Mouse (Mus musculus) CH12.LX (cell line): ENCODE data around the gene Epha2. TPM values are rescaled to one million over a fixed set of nuclear protein-coding genes. Genes with fewer than 3 reads are reported as not detected.

Experiments
- DNase-seq: peaks from one replicate; pipeline ENCODE4 v3.0.0-alpha.2; 2013; ENCODE audit errors: extremely low read depth
- H3K27ac ChIP-seq: 2 replicates; pipeline ENCODE4 v1.5.1; 2012; ENCODE audit warnings: low read depth, mild to moderate bottlenecking, control low read depth, moderate library complexity; ENCODE audit not compliant: insufficient read depth
- H3K27me3 ChIP-seq: replicated peaks from 2 replicates; pipeline ENCODE3; 2012; ENCODE audit warnings: inconsistent platforms
- H3K36me3 ChIP-seq, 2 experiments: replicated peaks in 1 of 2; 2 replicates each; pipeline versions ENCODE3 to v1.6.1; 2012; ENCODE audit warnings: inconsistent platforms in 1 of 2, low read length in 1 of 2, mild to moderate bottlenecking in 1 of 2, mixed read lengths in 1 of 2, moderate library complexity in 1 of 2; ENCODE audit not compliant: control insufficient read depth in 1 of 2, insufficient read depth in 1 of 2
- H3K4me1 ChIP-seq, 2 experiments: 2 replicates each; pipeline ENCODE4 v1.6.1; 2012; ENCODE audit warnings: inconsistent platforms in 1 of 2, moderate library complexity in 1 of 2; ENCODE audit not compliant: insufficient read depth in 2 of 2, control insufficient read depth in 1 of 2
- H3K4me2 ChIP-seq: 2 replicates; pipeline ENCODE4 v1.6.1; 2012; ENCODE audit warnings: low read depth, mild to moderate bottlenecking, control low read depth; ENCODE audit not compliant: poor library complexity, insufficient read depth, severe bottlenecking
- H3K4me3 ChIP-seq, 3 experiments: fragments of 150-350 bp in 1 of 3; sonication (generic) in 1 of 3; replicated peaks in 1 of 3; 2 replicates each; pipeline versions ENCODE3 to v1.5.1; 2011 to 2012; ENCODE audit warnings: low read depth in 2 of 3, low read length in 2 of 3, mild to moderate bottlenecking in 2 of 3, moderate library complexity in 2 of 3, control low read depth in 1 of 3, improper control_type of control experiment in 1 of 3, inconsistent platforms in 1 of 3, mixed read lengths in 1 of 3; ENCODE audit not compliant: poor library complexity in 1 of 3
- H3K79me2 ChIP-seq: replicated peaks from 2 replicates; pipeline ENCODE4 v1.6.1; 2012; ENCODE audit warnings: mild to moderate bottlenecking, moderate library complexity; ENCODE audit not compliant: control insufficient read depth, poor library complexity, insufficient read depth, severe bottlenecking; ENCODE audit errors: extremely low read depth
- H3K9ac ChIP-seq: 2 replicates; pipeline ENCODE4 v1.6.1; 2012; ENCODE audit warnings: low read depth, mild to moderate bottlenecking, control low read depth, moderate library complexity; ENCODE audit not compliant: insufficient read depth
- H3K9me3 ChIP-seq: replicated peaks from 2 replicates; pipeline ENCODE3; 2012; ENCODE audit warnings: low read length, inconsistent platforms, mixed read lengths
- CHD1 ChIP-seq: IDR thresholded peaks from 2 replicates; pipeline ENCODE4 v1.6.1; 2012; ENCODE audit warnings: low read depth, low read length, improper control_type of control experiment, inconsistent platforms
- CHD2 ChIP-seq: IDR thresholded peaks from 2 replicates; pipeline ENCODE4 v1.6.1; 2011; ENCODE audit warnings: low read length, improper control_type of control experiment
- CTCF ChIP-seq, 2 experiments: IDR thresholded peaks in 1 of 2; conservative IDR thresholded peaks in 1 of 2; 2 replicates each; pipeline ENCODE4 v1.5.1; 2011 to 2012; ENCODE audit warnings: low read depth in 2 of 2, low read length in 2 of 2, improper control_type of control experiment in 1 of 2, inconsistent platforms in 1 of 2, mild to moderate bottlenecking in 1 of 2, moderate library complexity in 1 of 2
- E2F4 ChIP-seq: IDR thresholded peaks from 2 replicates; pipeline ENCODE4 v1.6.1; 2011; ENCODE audit warnings: low read depth, low read length, improper control_type of control experiment; ENCODE audit not compliant: insufficient replicate concordance
- EP300 ChIP-seq: IDR thresholded peaks from 2 replicates; pipeline ENCODE4 v1.6.1; 2011; ENCODE audit warnings: low read length, improper control_type of control experiment
- ETS1 ChIP-seq: conservative IDR thresholded peaks from 2 replicates; pipeline ENCODE4 v1.6.1; 2012; ENCODE audit warnings: low read depth, mild to moderate bottlenecking, inconsistent platforms, low read length, improper control_type of control experiment, moderate library complexity
- HCFC1 ChIP-seq: IDR thresholded peaks from 2 replicates; pipeline ENCODE4 v1.6.1; 2012; ENCODE audit warnings: low read depth, mild to moderate bottlenecking, inconsistent platforms, low read length, improper control_type of control experiment
- IRF4 ChIP-seq: IDR thresholded peaks from 2 replicates; pipeline ENCODE4 v1.6.1; 2014; ENCODE audit warnings: low read depth, mild to moderate bottlenecking, inconsistent platforms, low read length, improper control_type of control experiment
- JUN ChIP-seq: IDR thresholded peaks from 2 replicates; pipeline ENCODE4 v1.6.1; 2011; ENCODE audit warnings: low read depth, mild to moderate bottlenecking, low read length, improper control_type of control experiment, moderate library complexity; ENCODE audit not compliant: insufficient read depth
- KAT2A ChIP-seq: IDR thresholded peaks from 2 replicates; pipeline ENCODE4 v1.6.1; 2012; ENCODE audit warnings: low read length, improper control_type of control experiment, inconsistent platforms; ENCODE audit not compliant: insufficient replicate concordance
- MXI1 ChIP-seq: IDR thresholded peaks from 2 replicates; pipeline ENCODE4 v1.6.1; 2011; ENCODE audit warnings: mild to moderate bottlenecking, low read depth, low read length, improper control_type of control experiment
- MYC ChIP-seq: IDR thresholded peaks from 2 replicates; pipeline ENCODE4 v1.6.1; 2011; ENCODE audit warnings: low read depth, mild to moderate bottlenecking, improper control_type of control experiment, low read length
- NELFE ChIP-seq: IDR thresholded peaks from 2 replicates; pipeline ENCODE4 v1.6.1; 2011; ENCODE audit warnings: low read depth, low read length, improper control_type of control experiment
- NRF1 ChIP-seq: IDR thresholded peaks from 2 replicates; pipeline ENCODE4 v1.6.1; 2014; ENCODE audit warnings: low read depth, mild to moderate bottlenecking, inconsistent platforms, low read length, improper control_type of control experiment, moderate library complexity
- PAX5 ChIP-seq: IDR thresholded peaks from 2 replicates; pipeline ENCODE4 v1.6.1; 2012; ENCODE audit warnings: low read length, inconsistent platforms, mixed read lengths
- POLR2A ChIP-seq: IDR thresholded peaks from 2 replicates; pipeline ENCODE4 v1.6.1; 2011; ENCODE audit warnings: low read depth, mild to moderate bottlenecking, improper control_type of control experiment, low read length
- RCOR1 ChIP-seq: conservative IDR thresholded peaks from 2 replicates; pipeline ENCODE4 v1.6.1; 2012; ENCODE audit warnings: low read depth, mild to moderate bottlenecking, inconsistent platforms, low read length, improper control_type of control experiment
- SIN3A ChIP-seq: IDR thresholded peaks from 2 replicates; pipeline ENCODE4 v1.6.1; 2012; ENCODE audit warnings: low read length, improper control_type of control experiment, inconsistent platforms
- TCF12 ChIP-seq: IDR thresholded peaks from 2 replicates; pipeline ENCODE4 v1.6.1; 2014; ENCODE audit warnings: low read depth, mild to moderate bottlenecking, inconsistent platforms, low read length, improper control_type of control experiment
- UBTF ChIP-seq: IDR thresholded peaks from 2 replicates; pipeline ENCODE4 v1.6.1; 2012; ENCODE audit warnings: low read depth, mild to moderate bottlenecking, inconsistent platforms, low read length, improper control_type of control experiment, moderate library complexity
- USF1 ChIP-seq: IDR thresholded peaks from 2 replicates; pipeline ENCODE4 v1.6.1; 2014; ENCODE audit warnings: low read depth, mild to moderate bottlenecking, inconsistent platforms, low read length, improper control_type of control experiment
- ZNF384 ChIP-seq: IDR thresholded peaks from 2 replicates; pipeline ENCODE4 v1.6.1; 2012; ENCODE audit warnings: low read depth, low read length, improper control_type of control experiment, inconsistent platforms
- dilution Hi-C: fragments of 300-500 bp; cut with MboI; formaldehyde crosslinking; loops from 2 replicates; pipeline ENCODE4 v1.14.3; 2020; ENCODE audit warnings: low sequenced_read_pairs; ENCODE audit not compliant: extremely low pct_unique_long_range_greater_than_20kb, extremely low pct_ligation_motif_present
- in situ Hi-C: fragments of 300-500 bp; cut with MboI; formaldehyde crosslinking; loops from 3 replicates; pipeline ENCODE4 v1.14.3; 2019; ENCODE audit warnings: low sequenced_read_pairs, low pct_ligation_motif_present, low pct_unique_long_range_greater_than_20kb, mixed read lengths
- polyA plus RNA-seq: library from polyadenylated mRNA; unstranded; fragments of >175 nt; gene quantifications from 2 replicates; pipeline ENCODE4 v1.2.1, GENCODE M21; 2012; ENCODE audit warnings: low read depth; ENCODE audit not compliant: insufficient read length
- total RNA-seq, 2 experiments: library from RNA; depleted of rRNA; stranded (reverse); fragments of 300-350 nt in 1 of 2; fragments of >200 nt in 1 of 2; gene quantifications; 2 replicates each; pipeline ENCODE4 v1.2.3; 2012 to 2014

Epha2 gene
- total and polyA plus RNA-seq, 3 experiments, result 0.55 to 0.81 (median 0.67) TPM

GRCm38 (mm10) chr4:141316498-141317180 is 15.6 kb downstream of the Epha2 start:
- H3K27ac ChIP-seq, result no peak overlapping the region
- no peak for TF ChIP-seq PAX5
- in situ Hi-C loops (no loop called here), dilution Hi-C loops (no loop called here)
- H3K9ac ChIP-seq, result no peak overlapping the region
- no peaks in the 10 kb centered on the region for H3K9me3 ChIP-seq
- no peak overlapping the region for H3K4me2 ChIP-seq
- H3K4me1 ChIP-seq, result peaks cover 3 to 6% of the 10 kb centered on the region in 2 experiments; a peak in 3 of 4 replicates
- DNase-seq, result no peak
- H3K36me3 ChIP-seq, result no peaks in the 10 kb centered on the region
- no peak overlapping the region for H3K4me3 ChIP-seq
- H3K27me3 ChIP-seq, result peaks cover 61% of the 10 kb centered on the region
- H3K79me2 ChIP-seq, result no peaks in the 10 kb centered on the region

GRCm38 (mm10) chr4:141317914-141318313 is 16.9 kb downstream of the Epha2 start:
- Histone ChIP-seq H3K9ac (no peak overlapping the region), H3K4me2 (no peak overlapping the region), H3K27ac (no peak overlapping the region), H3K79me2 (no peaks in the 10 kb centered on the region), H3K27me3 (peaks cover 50% of the 10 kb centered on the region), H3K4me1 (peaks cover 3 to 6% of the 10 kb centered on the region in 2 experiments; a peak in 3 of 4 replicates), H3K36me3 (peaks cover 0 to 4% of the 10 kb centered on the region in 2 experiments), H3K9me3 (no peaks in the 10 kb centered on the region)
- no peak for DNase-seq
- dilution Hi-C loops, result no loop called here
- in situ Hi-C loops, result no loop called here
- TF ChIP-seq HCFC1, result no peak
- TF ChIP-seq JUN, result no peak
- no peak for TF ChIP-seq SIN3A
- no peak for TF ChIP-seq CHD2
- no peak for TF ChIP-seq TCF12
- TF ChIP-seq E2F4, result no peak
- TF ChIP-seq MYC, result no peak
- no peak for TF ChIP-seq RCOR1
- no peak for TF ChIP-seq CHD1
- TF ChIP-seq, all 38 proteins: peak for 0
- H3K4me3 ChIP-seq, result no peak overlapping the region

GRCm38 (mm10) chr4:141322526-141322925 is 21.5 kb downstream of the Epha2 start:
- Histone ChIP-seq H3K36me3 (peaks cover 0 to 6% of the 10 kb centered on the region in 2 experiments), H3K9ac (no peak overlapping the region), H3K4me3 (no peak overlapping the region), H3K27ac (no peak overlapping the region), H3K9me3 (no peaks in the 10 kb centered on the region), H3K4me1 (peaks cover 0 to 3% of the 10 kb centered on the region in 2 experiments; a peak in 2 of 4 replicates), H3K27me3 (peaks cover 55% of the 10 kb centered on the region), H3K4me2 (no peak overlapping the region), H3K79me2 (no peaks in the 10 kb centered on the region)
- in situ Hi-C loops, result no loop called here
- DNase-seq, result no peak
- dilution Hi-C loops, result no loop called here
- TF ChIP-seq USF1 (no peak), MYC (no peak), POLR2A (no peak), EP300 (no peak), MXI1 (no peak), ZNF384 (no peak), NRF1 (no peak), ETS1 (no peak), UBTF (no peak), NELFE (no peak), CTCF (conservative IDR thresholded peaks at IDR 0.05 in 1 of 2, IDR thresholded peaks at IDR 0.05 in 1 of 2; ENCODE audit: low read depth in 2 of 2, low read length in 2 of 2) (no peak), JUN (no peak), KAT2A (no peak), IRF4 (no peak)
